Mouse (Mus musculus) left cerebral cortex, adult 11 months (tissue): ENCODE measurements at regions not wholly inside any gene's neighbourhood (a gene's known extent, or its start where the extent isn't known, plus 50 kb on each side); places are given as distances from the start of the nearest gene placed in this dataset.

ENCODE experiments used
- DNase-seq: peaks from one replicate; pipeline ENCODE4 v3.0.0; 2022; ENCODE audit warnings: low spot score

DNA sequence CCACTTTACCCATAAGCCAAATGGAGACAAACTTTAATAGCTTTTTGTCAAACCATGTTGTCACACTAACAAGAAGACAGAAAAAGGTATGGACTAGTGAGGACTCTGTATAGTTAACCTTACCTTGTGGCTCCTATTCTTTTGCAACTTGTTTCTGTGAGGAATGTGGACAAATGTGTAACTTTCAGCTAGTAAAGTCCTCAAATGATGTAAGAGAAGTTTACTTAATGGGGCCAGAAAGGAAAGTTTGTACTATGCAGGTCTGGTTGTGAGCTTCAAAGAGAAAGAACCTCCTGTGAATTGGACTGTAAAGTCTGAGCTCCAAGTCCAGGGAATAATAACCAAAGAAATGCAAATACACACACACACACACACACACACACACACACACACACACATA, 356.7 kb upstream of the Atxn7l3b start:
- DNase-seq = no peak

DNA sequence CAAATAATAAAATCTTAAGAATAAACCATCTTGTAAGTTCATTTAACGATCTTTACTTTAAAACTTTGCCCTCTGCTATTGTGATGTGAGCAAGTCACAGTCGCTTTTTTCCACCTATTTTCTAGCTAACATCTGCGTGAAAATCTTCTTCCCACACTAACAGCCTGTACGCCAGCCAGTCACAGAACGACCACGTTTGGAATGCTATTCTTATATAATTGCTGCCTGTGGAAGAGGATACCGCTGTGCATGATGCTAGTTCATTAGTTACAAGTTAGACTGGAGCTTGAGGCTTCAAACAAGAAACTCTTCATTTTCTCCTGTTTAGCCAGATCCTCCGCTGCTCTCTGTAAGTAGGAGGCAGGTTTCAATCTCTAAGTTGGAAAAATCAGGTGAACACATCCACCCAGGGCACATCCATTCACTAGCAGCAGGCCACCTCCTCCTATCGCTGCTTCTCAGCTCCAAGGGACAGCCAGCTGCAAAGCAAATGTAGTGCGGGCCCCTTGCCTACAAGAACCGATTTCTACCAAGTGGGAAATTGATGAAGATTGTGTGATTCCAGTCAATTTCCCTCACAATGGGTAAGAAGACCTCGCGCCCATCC, 312.1 kb upstream of the Atxn7l3b start:
- DNase-seq = peak; percentile 10
